Mouse (Mus musculus) neural tube, embryonic 13.5 days (tissue): ENCODE measurements around the gene Gpr141. TPM values are rescaled to one million over a fixed set of nuclear protein-coding genes. Genes with fewer than 3 reads are reported as not detected.

Source experiments
- ATAC-seq: fragments of 200-750 bp; cut with Nextera tagmentation; 2 replicates; pipeline ENCODE4 v1.8.0; 2017; ENCODE audit warnings: low read depth, mild to moderate bottlenecking, moderate TSS enrichment, moderate library complexity
- H3K27ac ChIP-seq: fragments of 300-500 bp; sonication (generic); replicated peaks from 2 replicates; pipeline ENCODE4 v1.5.1; 2015; ENCODE audit warnings: moderate library complexity, mild to moderate bottlenecking, inconsistent platforms
- H3K27me3 ChIP-seq: fragments of 300-500 bp; sonication (generic); 2 replicates; pipeline ENCODE4 v1.6.1; 2015; ENCODE audit warnings: mild to moderate bottlenecking, inconsistent platforms
- H3K36me3 ChIP-seq: fragments of 300-500 bp; sonication (generic); 2 replicates; pipeline ENCODE4 v1.6.1; 2015; ENCODE audit warnings: mild to moderate bottlenecking, inconsistent platforms
- H3K4me1 ChIP-seq: fragments of 300-500 bp; sonication (generic); replicated peaks from 2 replicates; pipeline ENCODE4 v1.6.1; 2015; ENCODE audit warnings: inconsistent platforms
- H3K4me2 ChIP-seq: fragments of 300-500 bp; sonication (generic); 2 replicates; pipeline ENCODE4 v1.6.1; 2015; ENCODE audit warnings: inconsistent platforms, mild to moderate bottlenecking, moderate library complexity
- H3K4me3 ChIP-seq: fragments of 300-500 bp; sonication (generic); 2 replicates; pipeline ENCODE4 v1.5.1; 2015; ENCODE audit warnings: mild to moderate bottlenecking, inconsistent platforms
- H3K9ac ChIP-seq: fragments of 300-500 bp; sonication (generic); 2 replicates; pipeline ENCODE4 v1.6.1; 2015; ENCODE audit warnings: moderate library complexity, mild to moderate bottlenecking, inconsistent platforms
- H3K9me3 ChIP-seq: fragments of 300-500 bp; sonication (generic); 2 replicates; pipeline ENCODE4 v1.6.1; 2016; ENCODE audit warnings: inconsistent platforms
- WGBS: fragments of 180-500 bp; shearing (Covaris S2); methylation state at CpG from one replicate; pipeline ENCODE4 v1.1.7; 2015; 5-methylcytosine and 5-hydroxymethylcytosine counted together
- polyA plus RNA-seq: library from polyadenylated mRNA; unstranded; fragments of >200 nt; fragmentation: Nextera tagmentation; extraction: Ambion mirVana; gene quantifications from 2 replicates; pipeline ENCODE4 v1.2.1, GENCODE M21; 2015

The Gpr141 gene
- polyA plus RNA-seq, 1 experiment from 2014 or later: 0.10 TPM

DNA sequence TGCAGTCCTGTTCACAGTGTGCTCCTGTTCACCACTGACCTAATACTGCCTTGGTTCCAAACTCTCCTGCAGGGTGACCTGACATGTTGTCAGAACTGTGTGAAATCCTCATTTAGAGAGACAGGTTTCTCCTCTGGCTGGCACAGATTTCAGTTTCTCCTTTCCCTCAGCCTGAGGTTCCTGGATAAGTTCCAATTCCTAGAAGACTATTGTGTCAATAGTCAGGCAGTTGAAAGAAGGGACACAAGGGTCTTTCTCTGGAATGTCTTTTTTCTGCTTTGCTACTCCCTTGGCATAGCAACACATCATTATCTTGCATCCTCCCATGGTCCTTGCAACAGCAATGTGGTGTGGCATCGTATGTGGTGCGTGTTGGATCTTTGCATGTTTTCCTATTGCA, 106.9 kb downstream of the Gpr141 start:
- H3K4me2 ChIP-seq: no peak overlapping the region
- peaks cover 4% of the 10 kb centered on the region; the same call in 1 of the 2 replicates for H3K27me3 ChIP-seq
- 76% methylated on average over 2 of the region's 2 CpGs for WGBS
- no peak for ATAC-seq
- no peak overlapping the region for H3K27ac ChIP-seq
- H3K9me3 ChIP-seq: no peaks in the 10 kb centered on the region
- H3K36me3 ChIP-seq: no peaks in the 10 kb centered on the region
- no peak overlapping the region for H3K9ac ChIP-seq
- H3K4me3 ChIP-seq: no peak overlapping the region
- H3K4me1 ChIP-seq: 0 out of 2 replicates have a peak, but pooled peaks cover 10% of the 10 kb centered on the region

DNA sequence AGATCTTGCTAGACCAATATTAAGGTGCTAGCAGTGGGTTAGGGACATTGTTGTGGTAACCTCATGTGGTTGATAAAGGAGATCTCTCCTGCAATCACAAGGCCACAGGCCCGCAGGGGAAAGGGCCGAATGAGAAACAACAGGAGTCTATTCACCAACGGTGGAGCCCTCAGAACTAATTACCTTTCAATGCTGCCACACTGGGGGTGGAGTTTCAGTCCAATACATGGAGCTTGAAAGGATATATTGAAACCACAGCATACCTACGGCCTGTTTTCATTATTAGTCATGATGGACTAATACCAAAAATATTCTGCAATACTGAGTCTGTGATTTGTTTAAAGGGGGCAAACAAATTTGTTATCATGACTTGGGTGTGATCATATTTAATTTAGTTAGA, 120.3 kb downstream of the Gpr141 start:
- peaks cover 16% of the 10 kb centered on the region for H3K27me3 ChIP-seq
- H3K9ac ChIP-seq: no peak overlapping the region
- WGBS: 46% methylated on average over 4 of the region's 4 CpGs
- H3K4me3 ChIP-seq: no peak overlapping the region
- H3K27ac ChIP-seq: no peak overlapping the region
- H3K9me3 ChIP-seq: no peaks in the 10 kb centered on the region
- H3K36me3 ChIP-seq: no peaks in the 10 kb centered on the region
- no peak for ATAC-seq
- H3K4me2 ChIP-seq: no peak overlapping the region
- no peaks in the 10 kb centered on the region for H3K4me1 ChIP-seq

DNA sequence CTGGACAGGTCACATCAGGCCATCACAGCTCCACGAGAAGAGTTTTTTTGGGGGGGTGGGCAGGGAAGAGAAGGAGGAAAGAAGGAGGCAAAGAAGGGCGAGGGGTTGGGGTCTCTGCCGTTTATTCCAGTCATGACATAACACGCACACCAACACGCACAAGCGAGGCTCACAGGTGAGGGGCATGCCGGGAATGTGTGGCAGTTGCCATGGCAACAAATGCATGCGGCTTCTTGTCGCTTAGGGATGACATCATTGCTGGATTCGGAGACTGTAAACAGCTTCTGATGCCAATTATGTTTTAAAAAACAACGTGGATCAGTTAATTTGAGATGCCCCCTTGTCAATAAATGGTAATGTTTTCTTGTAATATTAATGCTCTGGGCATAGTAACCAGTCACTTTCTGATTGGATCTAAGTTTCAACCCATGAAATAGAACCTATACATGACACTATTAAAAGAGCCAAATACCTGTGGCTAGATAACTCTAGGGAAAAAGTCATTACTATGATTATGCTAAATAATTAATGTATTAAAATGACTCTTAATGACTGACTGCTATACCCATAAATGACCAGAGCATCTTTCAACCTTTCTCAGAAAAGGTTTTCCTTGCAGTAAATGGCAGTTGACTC, 122.5 kb downstream of the Gpr141 start:
- 69% methylated on average over 11 of the region's 11 CpGs for WGBS

DNA sequence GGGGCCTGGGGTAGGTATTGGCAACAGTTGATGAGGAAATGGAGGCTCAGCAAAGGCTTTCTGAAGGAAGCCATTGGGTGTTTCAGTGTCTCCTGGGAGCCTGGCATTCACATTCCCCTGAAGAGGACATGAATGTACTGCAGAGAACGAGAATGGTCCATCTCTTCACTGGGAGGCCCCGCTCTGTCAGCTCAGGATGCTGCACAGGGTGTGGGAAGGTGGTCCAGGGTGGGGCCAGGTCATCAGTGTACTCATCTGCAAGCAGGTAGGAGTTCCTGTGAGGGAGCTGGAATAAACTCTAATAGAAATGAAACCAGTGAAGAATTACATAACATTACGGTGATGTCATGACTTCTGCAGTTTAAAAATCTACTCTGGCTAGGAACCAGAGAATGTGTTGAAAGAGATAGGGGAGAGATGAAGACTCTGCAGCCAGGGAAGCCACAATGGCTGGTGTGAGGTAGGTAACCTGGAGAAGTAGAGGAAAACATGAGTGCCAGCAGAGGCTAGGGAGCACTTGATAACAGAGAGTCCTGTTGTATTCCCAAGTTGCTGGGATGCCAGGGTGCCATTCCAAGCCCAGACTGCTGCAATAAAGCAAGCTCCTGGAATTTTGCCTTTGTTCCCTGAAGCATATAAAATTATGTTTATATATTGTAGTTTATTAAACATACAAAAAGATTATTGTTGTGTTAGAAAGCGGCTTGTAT, 123.2 kb downstream of the Gpr141 start:
- Histone ChIP-seq H3K36me3 (no peaks in the 10 kb centered on the region), H3K4me2 (peak overlapping the region; percentile 21), H3K4me1 (no peaks in the 10 kb centered on the region), H3K4me3 (no peak overlapping the region), H3K9ac (no peak overlapping the region), H3K27ac (no peak overlapping the region), H3K27me3 (peaks cover 27% of the 10 kb centered on the region), H3K9me3 (no peaks in the 10 kb centered on the region)
- WGBS: 84% methylated on average over 4 of the region's 4 CpGs
- 0 out of 2 replicates have a peak, but pooled peaks have one; percentile 40 for ATAC-seq

More for the DNA sequence above, 122.5 kb downstream of the Gpr141 start:
- peak; percentile 87 for ATAC-seq
- Histone ChIP-seq H3K4me1 (no peaks in the 10 kb centered on the region), H3K27ac (no peak overlapping the region), H3K4me3 (no peak overlapping the region), H3K27me3 (peaks cover 25% of the 10 kb centered on the region), H3K9me3 (no peaks in the 10 kb centered on the region), H3K36me3 (no peaks in the 10 kb centered on the region), H3K4me2 (peak overlapping the region; percentile 21), H3K9ac (no peak overlapping the region)

Other genes with a start within 250 kb of the Gpr141 start
- gene Epdr1, start 204.3 kb downstream of the Gpr141 start, polyA plus RNA-seq: 20.7 and 21.2 TPM in 2 replicates
- 5.1 and 5.8 TPM in 2 replicates for gene Sfrp4, start 201.2 kb downstream of the Gpr141 start, polyA plus RNA-seq
- not detected in 2 replicates for gene Nme8, start 126.5 kb downstream of the Gpr141 start, polyA plus RNA-seq